Mouse (Mus musculus): ENCODE measurements around the gene Tnk2.

Tnk2 gene

DNA sequence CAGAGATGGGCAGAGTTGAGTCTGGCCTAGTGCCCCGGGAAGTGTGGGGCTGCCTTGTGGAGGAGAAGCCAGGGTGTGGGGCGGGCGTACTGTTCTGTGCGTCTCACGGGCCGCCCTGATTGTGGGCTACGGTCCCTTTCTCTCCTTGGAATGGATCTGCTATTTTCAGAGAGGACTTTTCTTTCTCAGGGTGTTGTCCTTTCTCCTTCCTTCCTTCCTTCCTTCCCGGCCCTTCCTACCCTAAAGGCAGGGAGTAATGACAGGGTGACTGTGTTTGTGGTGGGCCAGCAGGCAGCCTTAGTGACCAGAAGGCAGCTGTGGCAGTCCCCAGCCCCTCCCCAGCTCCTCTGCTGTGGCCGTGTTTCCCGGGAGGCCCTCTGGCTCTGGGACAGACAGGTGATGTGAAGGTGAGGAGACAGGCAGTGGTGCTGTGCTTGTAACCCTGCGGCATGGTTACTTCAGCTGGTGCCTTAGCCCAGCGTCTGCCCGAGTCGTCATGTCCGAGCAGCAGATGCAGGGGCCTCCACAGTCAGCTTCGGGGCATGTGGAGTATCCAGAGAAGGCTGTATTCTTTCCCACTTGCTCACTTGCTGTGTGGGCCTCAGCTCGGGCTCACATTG is 30.6 kb downstream of the Tnk2 start:
- in situ Hi-C loops (cut with MboI, MseI) = loop anchor here (5.0 kb wide), 1 partner anchor 37 kb away; no protein-coding TSS in a partner anchor

DNA sequence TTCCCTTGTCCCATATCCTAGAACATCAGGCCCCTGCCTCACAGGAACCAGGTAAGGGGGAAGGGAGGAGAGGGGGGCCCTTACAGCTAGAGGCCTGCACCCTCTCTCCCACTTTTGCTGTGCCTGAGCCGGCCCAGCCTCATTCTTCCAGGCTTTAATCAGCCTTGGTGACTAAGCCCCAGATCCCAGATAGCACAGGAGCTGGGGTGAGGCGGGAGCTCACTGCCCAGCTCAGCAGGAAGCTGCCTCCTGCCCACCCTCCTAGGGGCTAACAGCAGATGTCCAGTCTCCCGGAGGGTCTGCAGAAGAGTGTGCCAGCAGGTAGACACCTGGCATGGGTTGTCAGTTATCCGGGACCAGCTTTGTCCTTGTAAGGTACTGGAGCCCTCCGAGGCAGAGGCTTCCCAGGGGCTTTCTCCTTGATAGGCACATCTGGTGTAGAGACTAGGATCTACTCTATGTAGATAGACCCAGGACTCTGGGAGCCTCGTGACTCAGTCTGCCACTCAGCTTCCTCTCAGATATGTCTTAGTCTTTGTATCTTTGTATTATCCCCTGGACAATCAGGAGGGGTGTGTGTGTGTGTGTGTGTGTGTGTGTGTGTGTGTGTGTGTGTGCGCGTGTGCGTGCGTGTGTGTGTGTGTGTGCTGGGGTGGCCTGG is 33.5 kb downstream of the Tnk2 start:
- in situ Hi-C loops (cut with MboI, MseI) = loop anchor here (5.0 kb wide), 1 partner anchor 165 kb away; no protein-coding TSS in a partner anchor

DNA sequence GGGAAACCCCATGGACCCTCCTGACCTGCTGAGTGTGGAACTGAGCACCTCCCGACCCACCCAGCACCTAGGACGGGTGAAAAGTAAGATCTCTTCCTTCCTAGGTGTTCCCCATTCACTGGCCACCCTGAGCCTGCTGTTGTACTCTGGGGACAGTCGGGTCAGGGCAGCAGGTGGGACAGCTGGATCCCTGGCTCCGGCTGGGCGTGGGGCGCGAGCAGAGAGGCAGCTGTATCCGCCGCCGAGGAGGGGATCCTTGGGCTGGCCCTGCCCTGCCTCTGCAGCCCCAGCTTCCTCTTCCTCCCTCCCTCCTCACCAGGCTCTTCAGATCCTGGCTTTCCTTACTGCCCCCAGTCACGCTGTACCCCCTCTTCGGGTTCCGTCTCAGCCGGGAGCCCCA is 34.2 kb downstream of the Tnk2 start:
- in situ Hi-C loops (cut with MboI, MseI) = loop anchor here (5.0 kb wide), 1 partner anchor 166 kb away; no protein-coding TSS in a partner anchor

DNA sequence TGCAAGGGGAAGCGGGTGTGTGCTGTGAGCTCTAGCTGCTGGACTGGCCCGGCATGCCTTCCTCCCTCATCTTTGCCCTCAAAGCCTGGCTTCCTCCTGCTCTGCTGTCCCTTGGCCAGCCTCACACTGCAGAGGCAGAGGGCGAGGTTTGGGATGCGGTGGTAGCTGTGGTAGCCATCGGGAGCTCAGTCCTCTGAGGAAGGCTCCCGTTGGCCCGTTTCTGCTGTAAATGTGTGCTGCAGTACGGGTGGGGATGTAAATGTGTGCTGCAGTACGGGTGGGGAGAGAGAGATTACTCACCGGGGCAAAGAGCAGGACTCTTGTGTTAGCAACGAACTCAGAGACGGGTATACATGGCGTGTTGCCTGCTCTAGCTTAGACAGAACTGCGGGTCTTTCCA is 35.1 kb downstream of the Tnk2 start:
- in situ Hi-C loops (cut with MboI, MseI) = loop anchor here (5.0 kb wide), 1 partner anchor 167 kb away; no protein-coding TSS in a partner anchor

DNA sequence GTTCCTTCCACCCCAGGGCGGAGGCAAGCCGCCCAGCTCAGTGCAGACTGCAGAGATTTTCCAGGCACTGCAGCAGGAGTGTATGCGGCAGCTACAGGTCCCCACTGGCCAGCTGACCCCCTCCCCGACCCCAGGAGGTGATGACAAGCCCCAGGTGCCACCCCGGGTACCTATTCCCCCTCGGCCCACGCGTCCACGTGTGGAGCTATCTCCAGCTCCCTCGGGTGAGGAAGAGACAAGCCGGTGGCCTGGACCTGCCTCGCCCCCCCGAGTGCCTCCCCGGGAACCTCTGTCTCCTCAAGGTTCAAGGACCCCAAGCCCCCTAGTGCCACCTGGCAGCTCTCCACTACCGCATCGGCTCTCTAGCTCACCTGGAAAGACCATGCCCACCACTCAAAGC is 36.3 kb downstream of the Tnk2 start:
- in situ Hi-C loops (cut with MboI, MseI) = loop anchor here (5.0 kb wide), 1 partner anchor 168 kb away; no protein-coding TSS in a partner anchor

DNA sequence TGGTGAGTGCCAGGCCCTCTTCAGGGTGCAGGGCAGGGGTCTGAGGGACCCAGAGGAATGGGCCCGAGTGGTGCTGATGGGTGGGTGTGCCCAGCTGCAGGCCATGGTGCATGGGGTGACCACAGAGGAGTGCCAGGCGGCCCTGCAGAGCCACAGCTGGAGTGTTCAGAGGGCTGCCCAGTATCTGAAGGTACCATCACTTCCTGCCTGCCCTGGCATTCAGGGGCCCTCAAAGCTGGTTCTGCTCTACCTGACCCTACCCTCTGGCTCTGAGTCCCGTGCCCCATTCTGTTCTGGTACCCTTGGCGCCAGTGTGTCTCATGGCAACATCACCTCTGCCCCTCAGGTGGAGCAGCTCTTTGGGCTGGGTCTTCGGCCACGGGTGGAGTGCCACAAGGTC is 37.1 kb downstream of the Tnk2 start:
- in situ Hi-C loops (cut with MboI, MseI) = no loop called here

DNA sequence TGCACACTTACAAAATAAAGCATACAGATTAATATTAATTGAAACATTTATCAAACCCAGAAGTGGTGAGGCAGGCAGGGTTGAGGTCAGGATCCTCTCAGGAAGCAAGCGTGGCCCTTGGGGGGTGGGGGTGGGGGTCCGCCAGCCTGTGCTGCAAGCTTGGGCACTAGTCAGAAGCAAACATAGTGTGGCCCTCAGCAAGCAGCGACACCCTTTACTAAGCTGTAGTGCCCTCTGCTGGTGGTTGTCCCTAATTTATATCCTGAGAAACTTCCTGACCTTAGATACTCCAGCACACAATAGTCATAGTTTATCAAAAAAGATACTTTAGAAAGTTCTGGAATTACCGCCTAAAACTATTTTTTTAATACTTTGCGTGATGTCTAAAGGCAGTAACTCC is 38.5 kb downstream of the Tnk2 start:
- in situ Hi-C loops (cut with MboI, MseI) = no loop called here

DNA sequence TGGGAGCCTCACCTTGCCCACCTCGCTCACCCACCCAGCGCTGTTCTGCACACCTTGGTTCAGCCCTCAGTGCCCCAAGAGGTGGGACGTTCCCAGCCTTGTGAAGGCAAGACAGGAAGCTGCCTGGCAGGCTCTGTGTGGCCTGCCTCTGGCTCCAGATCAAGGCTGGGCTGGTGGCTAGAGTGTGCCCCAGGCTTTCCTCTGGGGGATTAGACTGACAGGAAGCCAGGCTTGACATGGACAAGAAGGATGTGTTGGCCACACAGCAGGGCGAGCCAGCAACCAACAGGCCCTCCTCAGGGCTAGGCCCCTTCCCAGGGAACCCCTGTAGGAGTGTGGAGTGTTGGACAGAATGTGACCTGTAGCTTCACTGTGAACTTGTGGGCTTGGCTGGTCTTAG is 39.2 kb downstream of the Tnk2 start:
- in situ Hi-C loops (cut with MboI, MseI) = no loop called here

DNA sequence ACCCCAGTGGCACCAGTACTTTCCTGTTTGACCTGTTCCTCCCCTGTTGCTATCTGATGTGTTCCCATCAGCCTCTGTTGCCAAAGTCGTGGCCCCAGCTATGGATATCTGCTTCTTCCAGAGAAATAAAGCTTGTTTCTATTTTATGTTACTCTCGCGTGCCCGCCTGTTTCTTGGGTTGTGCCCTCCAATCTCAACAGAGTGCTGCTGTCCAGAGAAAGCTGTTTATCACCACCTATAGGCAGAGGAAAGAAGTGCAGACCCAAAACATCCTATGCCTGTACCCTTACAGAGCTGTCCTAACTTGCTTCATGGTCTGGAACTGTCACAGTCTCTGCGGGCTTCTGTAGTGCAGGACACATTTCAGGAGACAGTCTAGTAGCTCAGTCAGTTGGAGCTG is 39.7 kb downstream of the Tnk2 start:
- in situ Hi-C loops (cut with MboI, MseI) = no loop called here

DNA sequence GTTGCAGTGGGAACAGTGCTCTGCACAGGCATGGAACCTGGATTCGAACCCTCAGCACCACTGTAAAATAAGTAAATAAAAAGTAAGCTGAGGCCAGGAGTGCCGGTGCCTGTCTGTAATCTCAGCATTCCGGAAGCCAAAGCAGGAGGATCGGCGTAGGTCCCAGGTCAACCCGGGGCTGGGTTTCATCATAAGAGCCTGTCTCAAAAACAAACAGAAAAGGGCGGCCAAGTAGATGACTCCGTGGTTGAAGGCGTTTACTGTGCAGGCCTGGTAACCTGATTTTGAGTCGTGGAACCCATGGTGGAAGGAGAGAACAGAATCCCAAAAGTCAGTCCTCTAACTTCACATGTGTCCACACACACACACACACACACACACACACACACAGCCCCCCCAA is 41.7 kb downstream of the Tnk2 start:
- in situ Hi-C loops (cut with MboI, MseI) = loop anchor here (5.0 kb wide), 1 partner anchor 33 kb away; no protein-coding TSS in a partner anchor

DNA sequence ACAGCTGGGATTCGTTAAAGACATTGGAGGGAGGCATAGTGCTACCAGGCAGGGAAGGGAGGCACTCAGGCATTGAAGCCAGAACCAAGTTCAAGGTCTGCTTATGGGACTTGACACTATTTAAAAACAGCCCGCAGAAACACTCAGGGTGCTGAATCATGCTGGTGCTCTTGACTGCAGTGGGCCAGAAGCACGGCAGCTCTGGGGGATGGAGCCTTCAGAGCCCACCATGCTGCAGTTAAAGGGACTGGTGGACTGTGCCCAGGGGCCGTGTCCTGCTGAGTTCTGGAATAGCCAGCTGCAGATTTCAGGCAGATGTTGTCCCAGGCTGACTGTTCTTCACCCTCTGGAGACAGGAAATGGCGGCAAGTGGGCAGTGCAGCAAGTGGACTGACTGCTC is 42.3 kb downstream of the Tnk2 start:
- in situ Hi-C loops (cut with MboI, MseI) = loop anchor here (5.0 kb wide), 1 partner anchor 34 kb away; no protein-coding TSS in a partner anchor

DNA sequence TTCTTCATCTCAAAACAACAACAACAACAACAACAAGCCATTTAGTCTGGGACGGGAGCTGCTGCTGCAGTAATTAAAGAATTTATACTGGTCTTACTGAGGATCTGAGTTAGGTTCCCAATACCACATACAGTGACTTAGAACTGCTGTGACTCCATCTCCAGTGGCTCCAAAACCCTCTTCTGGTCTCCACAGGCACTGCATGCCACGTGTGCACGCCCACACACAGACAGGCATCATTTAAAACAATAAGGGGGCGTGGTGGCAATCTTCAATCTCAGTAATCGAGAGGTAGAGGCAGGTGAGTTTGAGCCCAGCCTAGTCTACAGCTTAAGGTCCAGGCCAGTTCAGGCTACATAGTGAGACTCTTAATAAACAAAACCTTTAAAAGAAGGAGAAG is 43.5 kb downstream of the Tnk2 start:
- in situ Hi-C loops (cut with MboI, MseI) = loop anchor here (5.0 kb wide), 1 partner anchor 35 kb away; no protein-coding TSS in a partner anchor

DNA sequence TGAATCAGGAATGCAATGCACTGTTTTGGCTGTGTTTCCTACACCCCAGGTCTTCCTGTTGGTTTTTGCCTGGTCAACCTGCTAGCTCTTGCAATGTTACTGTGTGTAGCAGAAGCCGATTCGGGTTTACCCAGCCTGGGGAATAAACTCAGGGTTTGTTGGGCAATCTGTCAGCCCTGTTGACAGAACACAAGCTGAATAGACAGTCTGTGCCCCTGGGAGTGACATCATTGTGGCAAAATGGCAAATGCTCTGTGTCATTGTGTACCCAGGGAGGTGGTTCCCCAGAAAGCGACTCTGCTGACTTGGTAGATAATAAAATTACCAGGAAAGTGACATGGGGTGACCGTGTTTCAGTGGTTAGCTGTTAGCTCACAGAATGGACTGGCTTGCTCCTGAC is 45.1 kb downstream of the Tnk2 start:
- in situ Hi-C loops (cut with MboI, MseI) = loop anchor here (5.0 kb wide), 1 partner anchor 36 kb away; no protein-coding TSS in a partner anchor

DNA sequence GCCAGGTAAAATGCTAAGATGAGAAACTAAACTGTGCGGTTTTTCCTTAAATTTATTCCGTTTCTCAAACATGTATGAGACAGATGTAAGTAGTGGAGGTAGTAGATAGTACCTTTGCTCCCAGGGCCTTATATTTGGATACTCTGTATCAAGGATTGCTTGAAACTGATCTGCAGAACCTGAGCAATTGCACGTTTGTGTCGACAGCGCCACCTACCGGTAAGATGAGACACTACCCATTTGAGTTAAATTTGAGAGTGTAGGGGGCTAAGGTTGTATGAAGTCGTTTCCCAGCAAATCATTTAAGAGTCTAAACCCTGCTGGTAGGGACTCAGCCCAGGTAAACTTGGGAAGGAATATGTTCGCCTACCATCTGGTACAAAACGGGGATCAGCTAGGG is 45.8 kb downstream of the Tnk2 start:
- in situ Hi-C loops (cut with MboI, MseI) = loop anchor here (5.0 kb wide), 1 partner anchor 37 kb away; no protein-coding TSS in a partner anchor

DNA sequence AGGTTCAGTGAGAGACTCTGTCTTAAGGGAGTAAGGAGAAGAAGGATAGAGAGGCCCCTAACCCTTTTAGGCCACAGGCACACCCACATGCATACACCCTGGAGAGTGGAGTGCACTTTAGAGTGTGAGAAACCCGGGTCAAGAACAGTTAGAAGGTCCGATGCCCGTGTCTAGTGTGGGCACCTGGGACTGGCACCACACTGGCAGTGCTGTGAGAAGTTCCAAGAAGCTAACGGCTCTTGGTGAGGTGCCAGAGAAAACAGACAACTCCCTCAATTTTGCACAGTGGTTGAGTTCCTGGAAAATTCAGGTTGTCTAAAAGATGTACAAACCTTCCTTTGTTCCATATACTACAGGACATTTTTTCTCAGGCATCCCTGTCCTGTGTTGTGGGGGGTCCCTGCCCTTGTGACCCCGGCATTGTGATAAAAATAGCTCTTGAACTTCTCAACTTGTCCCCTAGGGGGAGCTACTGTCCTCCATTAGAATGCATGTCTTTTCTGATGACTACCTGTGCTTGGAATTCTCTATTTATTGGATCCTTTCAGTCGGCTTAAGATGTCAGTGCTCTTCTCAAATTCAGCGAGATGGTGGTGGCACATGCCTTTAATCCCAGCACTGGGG is 53.3 kb downstream of the Tnk2 start:
- in situ Hi-C loops (cut with MboI, MseI) = no loop called here

DNA sequence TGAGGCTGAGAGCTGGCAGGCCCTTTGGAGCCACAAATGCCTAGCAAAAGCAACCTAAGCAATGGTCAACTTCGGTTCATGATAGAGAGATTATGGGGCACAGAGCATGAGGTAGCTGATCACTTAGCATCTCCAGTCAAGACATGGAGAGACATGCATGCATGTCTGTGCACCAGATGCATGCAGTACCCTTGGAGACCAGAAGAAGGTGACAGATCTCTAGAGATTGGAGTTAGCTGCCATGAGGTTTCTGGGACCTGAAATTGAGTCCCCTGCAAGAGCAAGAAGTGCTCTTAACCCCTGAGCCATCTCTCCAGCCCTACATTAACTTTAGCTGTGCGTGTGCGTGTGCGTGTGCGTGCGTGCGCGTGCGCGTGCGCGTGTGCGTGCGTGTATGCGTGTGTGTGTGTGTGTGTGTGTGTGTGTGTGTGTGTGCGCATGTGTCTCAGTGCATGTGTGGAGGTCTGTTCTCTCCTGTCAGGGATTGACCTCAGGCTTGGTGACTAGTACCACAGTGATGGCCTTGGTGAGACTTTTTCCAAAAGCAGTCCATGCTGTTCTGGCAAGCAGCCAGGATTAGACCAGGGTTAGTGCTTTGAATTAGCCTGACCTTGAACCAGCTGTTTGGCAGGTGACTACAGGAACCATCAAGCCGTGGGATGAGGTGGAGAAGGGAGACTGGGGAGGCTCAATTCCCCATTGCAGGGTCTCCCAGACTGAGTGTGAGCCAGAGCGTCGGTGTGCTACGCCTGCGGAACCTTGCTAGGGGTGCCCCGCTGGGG is 54.2 kb downstream of the Tnk2 start:
- in situ Hi-C loops (cut with MboI, MseI) = no loop called here

DNA sequence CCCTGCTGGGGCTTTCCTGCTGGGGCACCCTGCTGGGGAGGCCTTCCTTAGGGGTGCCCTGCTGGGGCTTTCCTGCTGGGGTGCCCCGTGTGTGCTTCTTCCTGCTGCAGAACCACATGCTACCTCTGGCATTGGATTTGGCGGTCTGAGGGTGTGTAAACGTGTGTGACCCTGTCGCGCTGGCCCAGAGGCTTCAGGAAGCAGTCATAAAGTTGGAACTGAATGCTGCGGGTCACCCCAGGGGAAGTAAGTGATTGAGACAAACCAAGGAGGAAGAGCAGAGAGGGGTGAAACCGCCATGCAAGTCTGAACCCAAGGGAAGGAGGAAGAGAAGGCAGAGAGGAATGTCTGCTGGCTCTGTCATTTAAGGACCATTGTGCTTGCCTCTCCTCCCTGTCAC is 54.9 kb downstream of the Tnk2 start:
- in situ Hi-C loops (cut with MboI, MseI) = no loop called here

DNA sequence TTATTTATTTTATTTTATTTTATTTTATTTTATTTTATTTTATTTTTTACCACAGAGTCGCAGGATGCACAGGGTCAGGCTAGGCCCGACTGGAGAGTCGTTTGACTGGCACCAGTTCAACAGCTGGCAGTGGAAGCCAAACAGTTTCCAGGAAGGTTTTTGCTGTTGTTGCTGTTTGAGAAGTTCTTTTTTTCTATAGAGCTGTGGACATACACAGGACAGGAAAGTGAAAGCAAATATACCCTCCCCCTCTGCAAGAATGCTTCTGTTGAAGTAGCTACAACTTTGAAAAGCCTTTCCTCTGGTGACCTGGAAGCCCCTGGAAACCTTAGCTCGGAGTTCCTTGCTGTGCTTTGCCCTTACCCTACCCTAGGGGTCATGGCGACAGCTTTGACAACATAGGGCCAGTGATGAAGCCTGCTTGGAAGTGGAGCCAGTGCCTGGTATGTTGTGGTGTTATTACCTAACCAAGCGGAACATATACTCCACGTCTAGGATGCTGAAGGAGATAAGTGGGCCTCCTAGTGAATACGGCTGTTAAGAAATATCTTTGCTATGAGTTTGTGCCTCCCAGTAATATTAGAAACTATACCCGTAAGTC is 59.7 kb downstream of the Tnk2 start:
- in situ Hi-C loops (cut with MboI, MseI) = no loop called here

DNA sequence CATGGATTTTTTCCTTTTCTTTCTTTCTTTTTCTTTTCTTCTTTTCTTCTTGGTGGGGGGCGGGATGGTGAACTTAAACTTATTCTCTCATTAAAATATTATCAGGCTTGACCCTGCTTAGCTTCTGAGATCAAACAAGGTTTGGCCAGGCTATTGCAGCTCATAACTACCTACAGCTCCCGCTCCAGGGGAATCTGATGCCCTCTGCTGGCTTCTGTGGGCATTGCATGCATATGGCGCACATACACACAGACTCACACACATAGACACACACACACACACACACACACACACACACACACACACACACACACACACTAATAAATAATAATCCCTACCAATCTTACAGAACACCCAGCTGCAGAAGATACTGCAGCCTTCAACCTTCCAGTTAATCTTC is 61.9 kb downstream of the Tnk2 start:
- in situ Hi-C loops (cut with MboI, MseI) = no loop called here

DNA sequence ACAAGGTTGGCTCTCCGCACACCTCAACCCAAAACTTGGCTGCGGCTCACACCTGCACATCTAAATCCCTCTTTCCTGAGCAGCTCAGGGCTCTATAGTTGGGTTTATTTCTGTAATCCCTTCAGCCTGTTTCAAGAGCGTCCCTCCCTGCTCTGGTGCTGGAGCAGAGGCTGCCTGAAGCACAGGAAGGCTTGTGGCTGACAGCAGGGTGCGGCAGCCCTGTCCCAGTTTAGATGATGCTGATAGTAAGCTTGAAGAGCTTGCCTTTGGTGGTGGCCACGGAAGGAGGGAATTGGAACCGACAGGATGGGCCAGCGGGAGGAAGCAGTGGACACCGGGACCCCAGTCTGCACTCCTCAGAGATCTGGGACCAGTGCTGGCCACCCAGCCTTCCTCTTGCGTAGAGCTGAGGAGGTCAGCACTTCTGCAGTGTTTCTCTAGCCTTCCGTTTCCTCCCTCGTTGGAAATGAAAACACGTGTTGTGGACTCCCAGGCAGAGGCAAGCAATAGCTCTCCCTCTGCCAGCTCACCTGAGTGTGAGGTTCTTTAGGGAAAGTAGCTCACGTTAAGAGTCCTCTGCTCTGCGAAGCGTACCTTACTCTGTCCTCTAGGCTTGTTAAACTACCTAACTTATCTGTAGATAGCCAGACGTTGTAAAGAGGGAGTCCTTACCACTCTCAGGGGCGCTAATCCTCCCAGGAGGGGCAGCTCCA is 63.6 kb downstream of the Tnk2 start:
- in situ Hi-C loops (cut with MboI, MseI) = no loop called here
